Mouse (Mus musculus) heart, adult 2 months (tissue): Measurements from ENCODE around the gene Cacna1c. TPM values are rescaled to one million over a fixed set of nuclear protein-coding genes. Genes with fewer than 3 reads are reported as not detected.

ENCODE experiments used
- DNase-seq, 2 experiments: peaks; one replicate each; pipeline ENCODE4 v3.0.0; 2021
- H3K27ac ChIP-seq: fragments of 200-600 bp; 2 replicates; pipeline ENCODE4 v1.8.1; 2022
- H3K27me3 ChIP-seq: fragments of 200-500 bp; 2 replicates; pipeline ENCODE4 v1.6.1; 2012; ENCODE audit warnings: mild to moderate bottlenecking, low read length, inconsistent platforms, mixed read lengths; ENCODE audit not compliant: control insufficient read depth, insufficient read depth
- H3K36me3 ChIP-seq: fragments of 200-500 bp; 2 replicates; pipeline ENCODE4 v1.6.1; 2012; ENCODE audit warnings: low read length, inconsistent platforms; ENCODE audit not compliant: control insufficient read depth, insufficient read depth
- H3K4me1 ChIP-seq: fragments of 200-500 bp; 2 replicates; pipeline ENCODE4 v1.6.1; 2011; ENCODE audit warnings: low read length; ENCODE audit not compliant: control insufficient read depth, insufficient read depth
- H3K4me3 ChIP-seq: fragments of 200-600 bp; 2 replicates; pipeline ENCODE4 v1.8.1; 2022
- H3K79me2 ChIP-seq: fragments of 200-500 bp; replicated peaks from 2 replicates; pipeline ENCODE4 v1.6.1; 2012; ENCODE audit warnings: mild to moderate bottlenecking, inconsistent platforms, low read length, moderate library complexity, mixed read lengths; ENCODE audit not compliant: control insufficient read depth, insufficient read depth
- H3K9ac ChIP-seq: fragments of 200-500 bp; 2 replicates; pipeline ENCODE4 v1.6.1; 2012; ENCODE audit warnings: low read depth, mild to moderate bottlenecking, control low read depth, inconsistent platforms, low read length, mixed read lengths
- CTCF ChIP-seq: fragments of 200-600 bp; IDR thresholded peaks from 2 replicates; pipeline ENCODE4 v1.8.1; 2022; ENCODE audit warnings: antibody characterized with exemption, mild to moderate bottlenecking, moderate library complexity
- EP300 ChIP-seq: fragments of 200-500 bp; IDR thresholded peaks from 2 replicates; pipeline ENCODE4 v1.6.1; 2011; ENCODE audit warnings: low read depth, low read length, control low read depth; ENCODE audit not compliant: insufficient read depth
- POLR2A ChIP-seq: fragments of 200-500 bp; IDR thresholded peaks from 2 replicates; pipeline ENCODE4 v1.6.1; 2011; ENCODE audit warnings: mild to moderate bottlenecking, low read depth, low read length, control low read depth; ENCODE audit not compliant: insufficient read depth
- WGBS: fragments of 180-500 bp; shearing (Covaris S2); methylation state at CpG from one replicate; pipeline ENCODE4 v1.1.7; 2018; 5-methylcytosine and 5-hydroxymethylcytosine counted together
- intact Hi-C: fragments of 180-260 bp; cut with DNase I; formaldehyde crosslinking; loops from one replicate; pipeline ENCODE4 v1.15.1; 2025
- polyA plus RNA-seq: library from polyadenylated mRNA; depleted of rRNA; stranded (reverse); fragments of >200 nt; gene quantifications from 2 replicates; pipeline ENCODE4 v1.2.3, GENCODE M21; 2012
- total RNA-seq, 2 experiments: library from RNA; stranded (reverse); gene quantifications; 2 replicates each; pipeline ENCODE4 v1.2.3; 2021

Gene Cacna1c
- total and polyA plus RNA-seq, 3 experiments, result 56.8 to 228 (median 194) TPM

- Histone ChIP-seq H3K4me3 (no peak overlapping the region), H3K27ac (no peak overlapping the region; the same call in 1 of the 2 replicates), H3K9ac (no peak overlapping the region), H3K79me2 (peaks cover under 1% of the 10 kb centered on the region), H3K36me3 (no peaks in the 10 kb centered on the region), H3K4me1 (peaks cover 24% of the 10 kb centered on the region), H3K27me3 (no peaks in the 10 kb centered on the region)
- intact Hi-C loops, result no loop called here
- DNase-seq, result no peak
- WGBS, result 49% methylated on average over 18 of the region's 18 CpGs
- TF ChIP-seq POLR2A (no peak), EP300 (no peak), CTCF (no peak)
Observed at GRCm38 (mm10) chr6:118864696-118865620, 331.3 kb downstream of the Cacna1c start.

GRCm38 (mm10) chr6:118862727-118863126, 333.5 kb downstream of the Cacna1c start:
- 87% methylated on average over 9 of the region's 9 CpGs for WGBS
- intact Hi-C loops, result no loop called here
- no peak overlapping the region for H3K4me3 ChIP-seq
- H3K27me3 ChIP-seq, result no peaks in the 10 kb centered on the region
- H3K79me2 ChIP-seq, result peaks cover 3% of the 10 kb centered on the region
- no peak for DNase-seq
- peaks cover 23% of the 10 kb centered on the region for H3K4me1 ChIP-seq
- no peak for TF ChIP-seq EP300
- TF ChIP-seq CTCF, result no peak
- no peak for TF ChIP-seq POLR2A
- H3K9ac ChIP-seq, result no peak overlapping the region
- no peaks in the 10 kb centered on the region for H3K36me3 ChIP-seq
- H3K27ac ChIP-seq, result no peak overlapping the region

GRCm38 (mm10) chr6:118862091-118862490, 334.1 kb downstream of the Cacna1c start:
- no peak for DNase-seq
- WGBS, result 61% methylated on average over 5 of the region's 5 CpGs
- H3K4me1 ChIP-seq, result peaks cover 19% of the 10 kb centered on the region

GRCm38 (mm10) chr6:118858431-118858830, 337.8 kb downstream of the Cacna1c start:
- intact Hi-C loops, result no loop called here
- no peaks in the 10 kb centered on the region for H3K36me3 ChIP-seq
- DNase-seq, result no peak
- no peak overlapping the region for H3K9ac ChIP-seq
- TF ChIP-seq EP300 (no peak), POLR2A (no peak), CTCF (no peak)
- H3K79me2 ChIP-seq, result peaks cover 3% of the 10 kb centered on the region
- H3K27ac ChIP-seq, result no peak overlapping the region
- 24% methylated on average over 1 of the region's 1 CpGs for WGBS
- H3K4me3 ChIP-seq, result no peak overlapping the region
- H3K4me1 ChIP-seq, result peaks cover 5% of the 10 kb centered on the region; the same call in 1 of the 2 replicates
- H3K27me3 ChIP-seq, result no peaks in the 10 kb centered on the region

More at GRCm38 (mm10) chr6:118862091-118862490, 334.1 kb downstream of the Cacna1c start:
- intact Hi-C loops, result no loop called here
- no peak for TF ChIP-seq POLR2A
- no peak for TF ChIP-seq EP300
- TF ChIP-seq CTCF, result no peak
- Histone ChIP-seq H3K27ac (no peak overlapping the region), H3K4me3 (no peak overlapping the region), H3K36me3 (no peaks in the 10 kb centered on the region), H3K79me2 (peaks cover 3% of the 10 kb centered on the region), H3K9ac (no peak overlapping the region), H3K27me3 (no peaks in the 10 kb centered on the region)

- no peak for DNase-seq
- no peak overlapping the region for H3K27ac ChIP-seq
- TF ChIP-seq POLR2A (no peak), EP300 (no peak), CTCF (no peak)
- H3K27me3 ChIP-seq, result no peaks in the 10 kb centered on the region
- H3K9ac ChIP-seq, result no peak overlapping the region
- peaks cover 4% of the 10 kb centered on the region; the same call in 1 of the 2 replicates for H3K4me1 ChIP-seq
- whole genome bisulfite sequencing, result 65% methylated on average over 6 of the region's 6 CpGs
- H3K4me3 ChIP-seq, result no peak overlapping the region
- H3K79me2 ChIP-seq, result no peaks in the 10 kb centered on the region; the same call in 1 of the 2 replicates
- intact Hi-C loops, result no loop called here
- H3K36me3 ChIP-seq, result no peaks in the 10 kb centered on the region
Observed at GRCm38 (mm10) chr6:118852131-118852530, 344.1 kb downstream of the Cacna1c start.

- no peak for DNase-seq
- Histone ChIP-seq H3K36me3 (no peaks in the 10 kb centered on the region), H3K4me1 (peaks cover 4% of the 10 kb centered on the region; the same call in 1 of the 2 replicates), H3K27ac (no peak overlapping the region), H3K9ac (no peak overlapping the region), H3K27me3 (no peaks in the 10 kb centered on the region), H3K4me3 (no peak overlapping the region), H3K79me2 (no peaks in the 10 kb centered on the region; the same call in 1 of the 2 replicates)
- 94% methylated on average over 3 of the region's 3 CpGs for WGBS
- TF ChIP-seq POLR2A (no peak), CTCF (no peak), EP300 (no peak)
- intact Hi-C loops, result no loop called here
Observed at GRCm38 (mm10) chr6:118851086-118851485, 345.1 kb downstream of the Cacna1c start.
